Mouse (Mus musculus): ENCODE measurements around the gene AI837181. TPM values are rescaled to one million over a fixed set of nuclear protein-coding genes. Genes with fewer than 3 reads are reported as not detected.
"Not testable (repeated sequence)": the region's sequence is repeated elsewhere in the genome, so short reads cannot be mapped to it uniquely, and the experiment has no call there.

The AI837181 gene
- 54.2 and 59.0 TPM in 2 replicates for polyA plus RNA-seq (2015; fragmentation: Nextera tagmentation; extraction: Ambion mirVana)

DNA sequence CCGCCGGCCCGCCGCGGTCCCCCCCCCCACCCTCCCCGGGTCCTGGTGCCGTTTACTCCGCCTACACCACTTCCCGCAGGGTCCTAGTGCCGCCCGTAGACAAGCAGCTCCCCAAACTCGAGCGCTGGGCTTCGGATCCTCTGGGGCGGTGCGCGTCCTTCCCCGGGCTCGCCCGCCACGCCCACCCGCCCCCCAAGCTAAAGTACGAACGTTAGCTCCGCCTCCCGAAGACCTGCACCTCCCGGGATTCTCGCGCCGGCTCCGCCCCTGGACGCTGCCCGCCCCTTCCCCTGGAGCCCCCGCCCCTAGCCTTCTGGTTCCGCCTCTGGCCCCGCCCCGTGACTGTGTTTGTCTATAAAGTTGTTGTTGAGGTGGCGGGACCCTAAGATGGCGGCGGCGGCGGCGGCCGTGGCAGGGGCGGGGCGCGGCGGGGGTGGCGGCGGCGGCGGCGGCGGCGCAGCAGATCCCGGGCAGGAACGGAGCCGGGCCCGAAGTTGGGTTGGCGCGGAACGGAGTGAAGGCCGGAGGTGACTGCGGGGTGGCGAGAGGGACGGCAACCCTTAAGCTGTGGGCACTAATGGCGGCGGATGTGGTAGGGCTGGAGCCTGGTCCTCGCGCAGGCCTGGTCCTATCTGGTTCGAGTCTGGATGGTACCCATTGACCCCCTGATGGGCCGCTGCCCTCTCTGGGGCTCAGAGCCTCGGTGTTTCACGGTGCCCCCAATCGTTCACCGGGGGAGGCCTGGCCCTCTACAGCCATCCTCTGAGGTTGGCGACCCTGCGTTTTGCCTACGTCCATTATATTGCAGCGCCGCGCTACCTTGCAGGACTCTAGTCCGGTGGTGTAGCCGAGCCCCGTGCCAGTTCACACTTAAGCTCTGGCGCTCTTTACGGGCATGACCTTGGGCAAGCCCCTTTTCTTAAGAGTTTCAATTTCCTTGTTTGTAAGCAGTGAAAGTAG is at the start of gene AI837181, which contains the start of gene Drap1:
Gene AI837181, plus strand, starts transcription at position 363 of the 960 bp plus-strand sequence.
Gene Drap1, minus strand, starts transcription at position 198 of the 960 bp plus-strand sequence.
- H3K27ac ChIP-seq = peak within 1 kb of the TSS; percentile 95
- no peaks in the 10 kb centered on the region for H3K27me3 ChIP-seq
- H3K4me2 ChIP-seq = peak within 1 kb of the TSS; percentile 79
- H3K4me3 ChIP-seq (replicated peaks) = peak within 1 kb of the TSS; percentile 86
- H3K36me3 ChIP-seq = peaks cover 44% of the 10 kb centered on the region
- H3K4me1 ChIP-seq = peaks cover 38% of the 10 kb centered on the region
- ATAC-seq (replicated peaks; ENCODE audit: low FRiP score) = peak; percentile 92
- no peaks in the 10 kb centered on the region for H3K9me3 ChIP-seq (replicated peaks)
- WGBS = under 1% methylated on average over 80 of the region's 87 CpGs
- peak within 1 kb of the TSS; percentile 90 for H3K9ac ChIP-seq

DNA sequence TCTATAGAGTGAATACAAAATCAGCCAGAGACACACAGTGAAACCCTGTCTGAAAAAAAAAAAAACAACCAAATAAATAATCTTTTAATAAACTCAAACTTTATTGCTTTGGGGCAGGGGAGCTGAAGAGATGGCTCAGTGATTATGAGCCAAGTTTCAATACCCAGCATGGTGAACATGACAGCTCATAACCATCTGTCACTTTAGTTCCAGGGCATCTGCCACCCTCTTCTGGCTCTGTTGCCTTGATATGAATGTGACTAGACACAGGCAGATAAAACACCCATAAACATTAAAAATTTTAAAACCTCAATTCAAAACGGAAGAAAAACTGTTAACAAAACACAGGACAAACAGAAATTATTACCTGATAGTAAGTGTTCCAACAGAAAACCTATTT is 47.5 kb upstream of the AI837181 start:
- Histone ChIP-seq H3K4me3 (replicated peaks) (no peak overlapping the region), H3K4me2 (no peak overlapping the region), H3K9ac (no peak overlapping the region), H3K9me3 (replicated peaks) (no peaks in the 10 kb centered on the region), H3K4me1 (no peaks in the 10 kb centered on the region), H3K36me3 (peaks cover 83% of the 10 kb centered on the region), H3K27ac (no peak overlapping the region), H3K27me3 (no peaks in the 10 kb centered on the region)
- no peak for ATAC-seq (replicated peaks; ENCODE audit: low FRiP score)
- 95% methylated on average over 1 of the region's 1 CpGs for WGBS

DNA sequence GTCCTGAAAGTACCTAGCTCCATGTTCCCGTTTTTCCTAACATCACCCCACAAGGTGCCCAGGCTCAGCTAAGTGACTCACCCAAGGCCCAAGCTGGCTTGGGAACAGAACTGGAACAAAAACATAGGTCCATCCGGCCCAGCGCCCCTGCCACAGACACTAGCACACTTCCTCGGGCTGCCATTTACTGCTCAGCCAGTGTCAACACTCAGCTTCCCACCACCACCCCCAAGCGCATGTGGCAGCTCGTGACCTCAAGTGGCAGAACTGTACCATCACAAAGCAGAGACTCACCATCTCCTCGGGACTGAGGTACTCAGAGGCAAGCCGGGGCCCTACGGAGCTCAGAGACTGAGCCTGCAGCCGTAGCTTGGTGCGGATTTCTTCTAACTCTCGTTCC is 41.6 kb upstream of the AI837181 start:
- no peaks in the 10 kb centered on the region for H3K27me3 ChIP-seq
- no peak overlapping the region for H3K9ac ChIP-seq
- no peak for ATAC-seq (replicated peaks; ENCODE audit: low FRiP score)
- peaks cover 16% of the 10 kb centered on the region for H3K4me1 ChIP-seq
- H3K4me3 ChIP-seq (replicated peaks) = no peak overlapping the region
- H3K4me2 ChIP-seq = no peak overlapping the region
- 95% methylated on average over 12 of the region's 12 CpGs for WGBS
- no peaks in the 10 kb centered on the region for H3K9me3 ChIP-seq (replicated peaks)
- H3K27ac ChIP-seq = no peak overlapping the region
- peaks cover 75% of the 10 kb centered on the region for H3K36me3 ChIP-seq

DNA sequence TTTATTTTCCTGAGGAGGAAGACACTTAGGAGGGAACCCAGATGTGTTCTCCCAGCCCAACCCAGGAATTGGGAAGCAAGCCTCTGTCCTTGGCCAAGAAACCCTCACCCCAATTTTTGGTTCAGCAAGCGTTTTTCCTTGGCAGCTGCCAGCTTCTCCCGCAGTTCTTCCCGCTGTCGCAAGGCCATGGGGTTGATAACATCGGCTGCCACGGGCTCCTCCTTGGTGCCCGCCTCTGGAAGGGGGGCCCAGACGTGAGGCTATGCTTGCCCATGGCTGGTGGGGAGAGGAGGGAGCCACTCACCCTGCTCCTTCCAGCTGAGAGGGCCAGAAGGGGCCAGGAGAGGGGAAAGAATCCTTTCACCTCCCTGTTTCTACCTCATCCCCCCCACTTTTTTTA is 40.2 kb upstream of the AI837181 start:
- Histone ChIP-seq H3K9me3 (replicated peaks) (no peaks in the 10 kb centered on the region), H3K4me1 (peaks cover 22% of the 10 kb centered on the region), H3K27ac (no peak overlapping the region), H3K9ac (no peak overlapping the region), H3K4me2 (no peak overlapping the region), H3K36me3 (peaks cover 61% of the 10 kb centered on the region), H3K27me3 (no peaks in the 10 kb centered on the region), H3K4me3 (replicated peaks) (no peak overlapping the region)
- 96% methylated on average over 8 of the region's 8 CpGs for WGBS
- no peak for ATAC-seq (replicated peaks; ENCODE audit: low FRiP score)

DNA sequence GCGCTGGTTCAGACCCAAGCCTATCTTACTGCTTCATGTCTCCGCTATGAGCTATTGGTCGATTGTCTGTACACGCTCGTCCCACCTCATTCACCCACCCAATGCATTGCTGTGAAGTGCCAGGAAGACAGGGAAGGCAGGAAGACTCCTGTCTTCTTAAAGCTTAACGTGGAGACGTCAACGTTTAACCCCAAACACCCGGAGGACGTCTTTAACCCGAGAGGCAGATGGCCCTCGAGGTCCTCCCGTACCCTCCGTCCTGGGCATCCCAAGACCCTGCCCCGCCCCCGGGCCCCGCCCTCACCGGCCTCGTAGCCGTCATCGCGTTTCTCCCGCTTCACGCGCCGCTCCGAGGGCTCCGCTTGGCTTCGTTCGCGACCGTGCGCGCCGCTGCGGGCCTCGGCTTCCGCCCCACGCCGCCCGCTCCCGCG is 36.9 kb upstream of the AI837181 start:
- Histone ChIP-seq H3K4me3 (replicated peaks) (peak overlapping the region; percentile 84), H3K36me3 (peaks cover 28% of the 10 kb centered on the region), H3K27me3 (no peaks in the 10 kb centered on the region), H3K27ac (peak overlapping the region; percentile 72), H3K4me2 (peak overlapping the region; percentile 79), H3K4me1 (peaks cover 33% of the 10 kb centered on the region), H3K9me3 (replicated peaks) (no peaks in the 10 kb centered on the region), H3K9ac (peak overlapping the region; percentile 86)
- under 1% methylated on average over 43 of the region's 43 CpGs for WGBS
- ATAC-seq (replicated peaks; ENCODE audit: low FRiP score) = peak; percentile 67

DNA sequence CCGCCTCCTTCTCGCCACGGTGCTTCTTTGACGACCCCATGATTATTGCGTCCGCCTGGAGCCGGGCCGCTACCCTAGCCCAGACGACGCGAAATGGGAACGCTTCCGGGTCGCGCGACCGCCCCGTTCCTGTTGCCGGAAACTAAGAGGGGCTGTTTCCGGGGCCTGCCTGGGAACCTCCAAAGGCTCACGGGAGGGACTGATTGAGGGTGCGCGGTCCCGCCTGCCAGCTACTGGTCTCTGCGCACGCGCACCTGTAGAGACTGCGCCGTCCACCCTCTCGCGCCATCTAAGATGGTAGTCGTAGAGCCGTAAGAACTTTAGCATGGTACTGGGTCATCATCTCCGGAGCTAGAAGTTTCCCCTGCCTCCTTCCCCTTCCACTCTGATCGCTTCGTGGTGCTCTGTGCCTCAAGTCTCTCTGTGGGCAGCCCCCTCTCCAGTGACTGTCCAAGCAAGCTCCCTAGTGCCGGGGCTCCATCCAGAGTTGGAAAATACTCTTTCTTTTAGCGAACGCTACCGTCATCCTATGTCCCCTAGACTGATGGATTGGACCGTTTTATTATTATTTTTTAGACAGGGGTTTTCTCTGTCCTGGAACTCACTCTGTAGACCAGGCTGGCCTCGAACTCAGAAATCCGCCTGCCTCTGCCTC is 36.2 kb upstream of the AI837181 start, which contains the start of gene Sart1:
Gene Sart1, minus strand, starts transcription at position 116 of the 655 bp plus-strand sequence.
- WGBS = 2% methylated on average over 43 of the region's 43 CpGs
- ATAC-seq (replicated peaks; ENCODE audit: low FRiP score) = peak; percentile 94

DNA sequence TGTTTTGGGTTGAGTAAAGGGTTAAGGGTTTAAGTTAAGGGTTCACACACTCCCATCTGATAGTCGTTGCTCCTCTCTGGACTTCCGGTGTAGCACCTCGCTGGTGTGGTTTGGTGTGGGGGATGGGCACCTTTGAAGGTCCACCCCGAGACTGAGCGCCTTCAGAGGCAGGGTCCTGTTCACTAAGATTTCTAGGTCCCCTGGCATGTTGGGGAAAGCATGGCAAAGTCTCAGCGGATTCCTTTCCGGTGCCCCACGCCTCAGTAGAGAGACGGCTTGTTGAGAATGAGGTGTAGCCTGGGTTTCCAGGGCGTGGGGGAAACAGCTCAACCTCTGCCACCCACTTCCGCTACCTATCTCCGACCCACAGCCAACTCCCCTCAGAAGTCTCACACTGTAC is 35.3 kb upstream of the AI837181 start:
- peaks cover 33% of the 10 kb centered on the region for H3K4me1 ChIP-seq
- H3K4me2 ChIP-seq = peak overlapping the region; percentile 79
- H3K9ac ChIP-seq = peak overlapping the region; percentile 86
- no peak; the same call in 1 of the 2 replicates for ATAC-seq (replicated peaks; ENCODE audit: low FRiP score)
- H3K4me3 ChIP-seq (replicated peaks) = peak overlapping the region; percentile 84
- H3K27ac ChIP-seq = peak overlapping the region; percentile 93
- peaks cover 12% of the 10 kb centered on the region for H3K36me3 ChIP-seq
- no peaks in the 10 kb centered on the region for H3K27me3 ChIP-seq
- WGBS = 16% methylated on average over 12 of the region's 12 CpGs
- no peaks in the 10 kb centered on the region for H3K9me3 ChIP-seq (replicated peaks)

More for the DNA sequence above, 36.2 kb upstream of the AI837181 start, which contains the start of gene Sart1:
- peak within 1 kb of the TSS; percentile 79 for H3K4me2 ChIP-seq
- H3K27me3 ChIP-seq = no peaks in the 10 kb centered on the region
- H3K4me3 ChIP-seq (replicated peaks) = peak within 1 kb of the TSS; percentile 84
- H3K27ac ChIP-seq = peak within 1 kb of the TSS; percentile 93
- H3K36me3 ChIP-seq = peaks cover 21% of the 10 kb centered on the region
- H3K4me1 ChIP-seq = peaks cover 33% of the 10 kb centered on the region
- no peaks in the 10 kb centered on the region for H3K9me3 ChIP-seq (replicated peaks)
- peak within 1 kb of the TSS; percentile 86 for H3K9ac ChIP-seq

DNA sequence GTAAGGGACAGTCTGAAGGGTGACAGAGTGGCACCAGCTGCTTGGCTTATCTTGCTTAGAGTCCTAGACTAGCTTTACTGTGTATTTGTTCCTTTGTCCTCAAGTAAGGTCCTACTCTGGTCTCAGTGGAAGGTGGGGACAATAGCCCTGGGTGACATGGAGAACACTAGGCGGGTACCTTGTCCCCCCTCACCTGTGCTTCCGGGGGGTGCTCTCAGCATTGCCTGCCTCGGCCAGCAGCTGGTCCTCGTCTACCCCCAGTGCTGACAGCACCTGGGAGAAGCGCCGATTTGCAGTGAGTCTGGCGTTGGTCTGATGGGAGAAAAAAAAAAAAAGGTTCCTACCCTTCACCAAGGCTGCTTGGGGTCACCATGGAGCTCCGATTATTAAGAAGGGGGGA is 34.5 kb upstream of the AI837181 start:
- peak overlapping the region; percentile 86; the same call in 1 of the 2 replicates for H3K9ac ChIP-seq

DNA sequence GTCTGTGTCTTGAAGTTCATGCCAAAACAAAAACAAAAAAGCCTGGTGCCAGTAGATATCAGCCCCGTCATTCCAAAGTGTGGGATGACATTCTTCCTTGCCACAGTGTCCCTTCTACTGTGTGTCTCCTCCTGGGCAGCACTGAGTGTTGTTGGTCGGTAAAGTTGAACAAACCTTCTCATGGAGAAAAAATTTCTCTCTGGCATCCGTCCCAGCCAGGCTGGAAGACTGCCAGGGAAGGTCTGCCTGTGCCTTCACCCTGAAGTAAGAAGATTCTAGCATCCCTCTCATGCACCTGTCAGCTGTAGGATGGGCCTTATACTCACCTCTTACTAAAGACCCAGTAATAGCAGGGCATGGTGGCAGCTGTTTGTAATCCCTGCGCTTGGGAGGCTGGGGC is 32.1 kb upstream of the AI837181 start:
- H3K4me2 ChIP-seq = no peak overlapping the region
- H3K9me3 ChIP-seq (replicated peaks) = no peaks in the 10 kb centered on the region
- H3K36me3 ChIP-seq = no peaks in the 10 kb centered on the region
- no peak overlapping the region for H3K27ac ChIP-seq
- H3K4me1 ChIP-seq = peaks cover 17% of the 10 kb centered on the region
- WGBS = 62% methylated on average over 4 of the region's 4 CpGs
- no peak for ATAC-seq (replicated peaks; ENCODE audit: low FRiP score)
- H3K27me3 ChIP-seq = no peaks in the 10 kb centered on the region
- no peak overlapping the region for H3K9ac ChIP-seq
- H3K4me3 ChIP-seq (replicated peaks) = no peak overlapping the region

More for the DNA sequence above, 34.5 kb upstream of the AI837181 start:
- no peak for ATAC-seq (replicated peaks; ENCODE audit: low FRiP score)
- Histone ChIP-seq H3K4me3 (replicated peaks) (peak overlapping the region; percentile 84), H3K9me3 (replicated peaks) (no peaks in the 10 kb centered on the region), H3K4me2 (peak overlapping the region; percentile 79), H3K4me1 (peaks cover 33% of the 10 kb centered on the region), H3K27ac (peak overlapping the region; percentile 93), H3K36me3 (peaks cover 4% of the 10 kb centered on the region), H3K27me3 (no peaks in the 10 kb centered on the region)
- WGBS = 61% methylated on average over 8 of the region's 8 CpGs

DNA sequence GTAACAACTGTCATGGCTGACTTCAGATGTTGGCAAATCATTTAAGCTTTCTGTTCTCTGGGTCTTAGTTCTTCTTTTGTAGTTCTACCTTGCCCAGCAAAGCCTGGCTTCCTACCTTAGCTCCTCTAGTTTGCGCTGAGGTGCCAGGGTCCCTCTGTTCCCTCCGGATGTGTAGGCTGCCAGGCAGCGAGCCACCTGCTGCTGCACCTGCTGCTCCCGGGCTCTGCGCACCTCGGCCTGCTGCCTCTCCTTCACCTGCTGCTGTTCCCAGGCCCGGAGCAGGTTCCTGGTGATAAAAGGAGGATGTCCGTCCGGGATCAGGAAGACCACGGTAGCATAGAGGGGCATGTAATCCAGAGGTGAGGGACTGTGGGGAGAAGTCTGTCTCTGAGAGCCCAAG is 30.8 kb upstream of the AI837181 start:
- H3K27me3 ChIP-seq = no peaks in the 10 kb centered on the region
- no peaks in the 10 kb centered on the region for H3K36me3 ChIP-seq
- no peak overlapping the region for H3K27ac ChIP-seq
- 41% methylated on average over 10 of the region's 10 CpGs for WGBS
- no peaks in the 10 kb centered on the region for H3K9me3 ChIP-seq (replicated peaks)
- no peak overlapping the region for H3K4me3 ChIP-seq (replicated peaks)
- H3K9ac ChIP-seq = no peak overlapping the region
- no peak for ATAC-seq (replicated peaks; ENCODE audit: low FRiP score)
- no peak overlapping the region for H3K4me2 ChIP-seq
- H3K4me1 ChIP-seq = peaks cover 16% of the 10 kb centered on the region

DNA sequence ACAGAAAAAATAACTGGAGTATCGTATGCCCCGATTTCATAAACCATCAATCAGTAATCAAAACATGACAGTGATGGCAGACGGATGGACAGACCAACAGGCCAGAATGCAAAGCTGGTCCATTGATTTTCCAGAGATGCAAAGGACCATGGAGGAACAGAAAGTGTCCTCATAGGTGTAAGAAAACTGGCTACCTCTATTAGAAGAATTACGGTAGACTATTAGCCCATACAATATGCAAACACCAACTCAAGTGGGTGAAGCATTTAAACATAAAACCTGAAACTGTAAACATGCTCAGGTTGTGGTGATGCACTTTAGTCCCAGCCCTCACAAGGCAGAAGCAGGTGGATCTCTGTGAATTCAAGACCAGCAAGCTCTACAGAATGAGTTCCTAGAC is 29.6 kb upstream of the AI837181 start:
- H3K36me3 ChIP-seq = no peaks in the 10 kb centered on the region
- WGBS = 69% methylated on average over 4 of the region's 4 CpGs
- ATAC-seq (replicated peaks; ENCODE audit: low FRiP score) = no peak
- H3K27me3 ChIP-seq = no peaks in the 10 kb centered on the region
- H3K4me2 ChIP-seq = no peak overlapping the region
- H3K9ac ChIP-seq = no peak overlapping the region
- H3K27ac ChIP-seq = no peak overlapping the region
- H3K4me1 ChIP-seq = peaks cover 5% of the 10 kb centered on the region
- H3K9me3 ChIP-seq (replicated peaks) = no peaks in the 10 kb centered on the region
- no peak overlapping the region for H3K4me3 ChIP-seq (replicated peaks)

DNA sequence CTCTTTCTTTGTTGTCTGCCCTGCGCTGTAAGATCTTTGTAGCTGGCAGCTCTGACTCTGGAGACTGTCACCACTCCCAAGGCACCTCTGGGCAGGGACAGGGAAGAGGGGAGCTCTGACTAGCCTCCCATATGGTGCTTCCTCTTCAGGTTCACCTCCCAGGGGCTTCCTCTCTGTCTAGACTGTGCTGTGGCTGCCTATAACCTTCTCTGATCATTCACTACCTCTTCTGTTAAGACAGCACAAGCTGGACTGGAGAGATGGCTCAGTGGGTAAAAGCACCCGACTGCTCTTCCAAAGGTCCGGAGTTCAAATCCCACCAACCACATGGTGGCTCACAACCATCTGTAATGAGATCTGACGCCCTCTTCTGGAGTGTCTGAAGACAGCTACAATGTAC is 23.9 kb upstream of the AI837181 start:
- H3K4me1 ChIP-seq; H3K27me3 ChIP-seq; H3K4me3 ChIP-seq (replicated peaks); H3K36me3 ChIP-seq; ATAC-seq (replicated peaks; ENCODE audit: low FRiP score); H3K9me3 ChIP-seq (replicated peaks); H3K9ac ChIP-seq; H3K4me2 ChIP-seq; H3K27ac ChIP-seq: not testable (repeated sequence)
- 72% methylated on average over 4 of the region's 4 CpGs for WGBS
